Mouse (Mus musculus) forebrain, embryonic 11.5 days (tissue): ENCODE data around the gene Sept7. TPM values are rescaled to one million over a fixed set of nuclear protein-coding genes. Genes with fewer than 3 reads are reported as not detected.
A peak's percentile ranks its signal among the peaks of the same experiment; 100 is the strongest.

ENCODE experiments used
- ATAC-seq: fragments of 200-750 bp; cut with Nextera tagmentation; replicated peaks from 2 replicates; pipeline ENCODE4 v1.8.0; 2017; ENCODE audit warnings: moderate TSS enrichment; ENCODE audit not compliant: low FRiP score
- DNase-seq: peaks from one replicate; pipeline ENCODE4 v3.0.0-alpha.2; 2017; ENCODE audit warnings: low spot score
- H3K27ac ChIP-seq: fragments of 300-500 bp; sonication (generic); 2 replicates; pipeline ENCODE4 v1.5.1; 2014; ENCODE audit warnings: low read depth, low read length
- H3K27me3 ChIP-seq: fragments of 300-500 bp; sonication (generic); 2 replicates; pipeline ENCODE4 v1.6.1; 2014; ENCODE audit warnings: mild to moderate bottlenecking, low read length, mixed read lengths; ENCODE audit not compliant: control insufficient read depth, insufficient read depth
- H3K36me3 ChIP-seq: fragments of 300-500 bp; sonication (generic); 2 replicates; pipeline ENCODE4 v1.6.1; 2014; ENCODE audit warnings: mild to moderate bottlenecking, low read length, moderate library complexity, mixed read lengths; ENCODE audit not compliant: control insufficient read depth, insufficient read depth
- H3K4me1 ChIP-seq: fragments of 300-500 bp; sonication (generic); replicated peaks from 2 replicates; pipeline ENCODE4 v1.6.1; 2014; ENCODE audit warnings: low read length, mixed read lengths; ENCODE audit not compliant: control insufficient read depth, insufficient read depth
- H3K4me2 ChIP-seq: fragments of 300-500 bp; sonication (generic); 2 replicates; pipeline ENCODE4 v1.6.1; 2014; ENCODE audit warnings: low read depth, mild to moderate bottlenecking, low read length, moderate library complexity, mixed read lengths; ENCODE audit not compliant: severe bottlenecking
- H3K4me3 ChIP-seq: fragments of 300-500 bp; sonication (generic); 2 replicates; pipeline ENCODE4 v1.5.1; 2014; ENCODE audit warnings: low read depth, low read length
- H3K9ac ChIP-seq: fragments of 300-500 bp; sonication (generic); 2 replicates; pipeline ENCODE4 v1.6.1; 2014; ENCODE audit warnings: low read length
- H3K9me3 ChIP-seq: fragments of 300-500 bp; sonication (generic); 2 replicates; pipeline ENCODE4 v1.6.1; 2016; ENCODE audit warnings: low read length, mixed read lengths; ENCODE audit not compliant: control insufficient read depth
- WGBS: fragments of 180-500 bp; shearing (Covaris S2); extraction: QIAGEN DNeasy Blood & Tissue Kit; methylation state at CpG from one replicate; pipeline ENCODE4 v1.1.7; 2014; 5-methylcytosine and 5-hydroxymethylcytosine counted together
- polyA plus RNA-seq: library from polyadenylated mRNA; unstranded; fragments of >200 nt; fragmentation: Nextera tagmentation; extraction: Ambion mirVana; gene quantifications from 2 replicates; pipeline ENCODE4 v1.2.1, GENCODE M21; 2014

Gene Sept7
- 270 and 288 TPM in 2 replicates for polyA plus RNA-seq

DNA sequence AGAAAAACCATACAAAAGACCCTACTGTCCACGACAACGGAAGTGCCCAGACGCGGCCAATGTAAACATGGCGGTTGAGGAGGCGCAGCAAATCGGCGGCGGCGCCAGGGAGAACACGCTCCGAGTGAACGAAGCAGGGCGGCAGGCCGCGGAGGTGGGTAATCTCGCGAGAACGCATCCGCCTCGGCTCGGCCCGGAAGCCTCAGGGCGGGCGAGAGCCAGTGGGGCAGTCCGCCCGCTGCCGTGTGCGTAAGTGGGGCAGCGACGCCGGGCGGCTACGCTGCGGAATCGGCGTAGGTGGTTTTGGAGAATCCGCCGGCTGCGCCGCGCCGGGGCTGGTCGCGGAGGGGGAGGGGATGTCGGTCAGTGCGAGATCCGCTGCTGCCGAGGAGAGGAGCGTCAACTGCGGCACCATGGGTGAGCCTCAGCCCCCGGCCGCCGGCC, at the start of gene Sept7:
Gene Sept7 (plus strand): TSS at position 157 of the 444 bp plus-strand sequence.
- WGBS = under 1% methylated on average over 54 of the region's 54 CpGs
- H3K9me3 ChIP-seq = no peaks in the 10 kb centered on the region

DNA sequence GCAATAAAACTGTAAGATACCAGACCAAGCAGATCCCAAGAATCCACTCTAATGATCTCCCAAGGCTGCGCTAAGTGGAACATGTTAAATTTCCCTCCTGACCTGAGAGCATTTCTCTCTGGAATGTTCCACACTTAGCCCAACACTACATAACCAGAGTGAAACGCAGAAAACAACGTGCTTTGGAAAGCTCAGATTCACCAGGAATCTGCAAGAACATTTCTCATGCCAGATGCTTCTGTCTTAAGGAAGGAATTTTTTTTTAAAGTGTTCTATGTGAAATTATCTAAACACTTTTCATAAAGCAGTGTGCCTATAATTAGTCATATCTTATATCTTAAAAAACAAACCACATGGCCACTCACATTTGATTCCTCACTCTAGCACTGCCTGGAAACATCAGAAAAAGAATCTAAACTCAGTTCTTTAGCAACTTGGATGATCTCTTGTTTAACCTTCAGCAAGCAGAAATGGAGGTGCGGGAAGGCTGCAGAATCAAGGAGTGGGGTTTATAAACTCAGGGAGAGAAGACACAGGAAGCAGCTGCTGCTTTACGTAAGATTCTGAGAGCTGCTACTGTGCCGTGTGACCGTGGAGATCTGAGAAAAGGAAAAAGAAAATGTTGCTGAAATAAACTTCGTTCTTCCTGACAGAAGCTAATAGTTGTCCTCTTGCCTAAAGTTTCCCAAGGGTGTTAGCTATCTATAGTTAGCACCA, 44.0 kb upstream of the Sept7 start:
- Histone ChIP-seq H3K4me1 (no peaks in the 10 kb centered on the region), H3K27me3 (no peaks in the 10 kb centered on the region), H3K9me3 (no peaks in the 10 kb centered on the region), H3K36me3 (no peaks in the 10 kb centered on the region), H3K27ac (no peak overlapping the region), H3K4me2 (no peak overlapping the region), H3K9ac (no peak overlapping the region), H3K4me3 (no peak overlapping the region)
- WGBS = 90% methylated on average over 8 of the region's 8 CpGs
- no peak for ATAC-seq
- DNase-seq = no peak

More for the DNA sequence above, at the start of gene Sept7:
- peaks cover 7% of the 10 kb centered on the region; the same call in 1 of the 2 replicates for H3K4me1 ChIP-seq
- peak within 1 kb of the TSS; percentile 98 for H3K27ac ChIP-seq
- DNase-seq = peak; percentile 99
- H3K36me3 ChIP-seq = no peaks in the 10 kb centered on the region
- H3K4me3 ChIP-seq = peak within 1 kb of the TSS; percentile 96
- peak within 1 kb of the TSS; percentile 67 for H3K4me2 ChIP-seq
- ATAC-seq = peak; percentile 98
- H3K9ac ChIP-seq = peak within 1 kb of the TSS; percentile 95
- H3K27me3 ChIP-seq = no peaks in the 10 kb centered on the region

GRCm38 (mm10) chr9:25212309-25213163, 39.7 kb upstream of the Sept7 start:
- ATAC-seq (no peak), DNase-seq (no peak)
- WGBS = 69% methylated on average over 9 of the region's 9 CpGs
- H3K4me3 ChIP-seq = no peak overlapping the region
- H3K36me3 ChIP-seq = no peaks in the 10 kb centered on the region
- H3K4me1 ChIP-seq = no peaks in the 10 kb centered on the region
- H3K4me2 ChIP-seq = no peak overlapping the region
- H3K9ac ChIP-seq = no peak overlapping the region
- no peak overlapping the region for H3K27ac ChIP-seq
- H3K9me3 ChIP-seq = no peaks in the 10 kb centered on the region
- no peaks in the 10 kb centered on the region for H3K27me3 ChIP-seq

GRCm38 (mm10) chr9:25213164-25213557, 39.1 kb upstream of the Sept7 start:
- ATAC-seq (no peak), DNase-seq (no peak)
- no peak overlapping the region for H3K9ac ChIP-seq
- H3K36me3 ChIP-seq = no peaks in the 10 kb centered on the region
- no peaks in the 10 kb centered on the region for H3K9me3 ChIP-seq
- no peaks in the 10 kb centered on the region for H3K4me1 ChIP-seq
- no peak overlapping the region for H3K27ac ChIP-seq
- no peak overlapping the region for H3K4me2 ChIP-seq
- no peaks in the 10 kb centered on the region for H3K27me3 ChIP-seq
- H3K4me3 ChIP-seq = no peak overlapping the region

DNA sequence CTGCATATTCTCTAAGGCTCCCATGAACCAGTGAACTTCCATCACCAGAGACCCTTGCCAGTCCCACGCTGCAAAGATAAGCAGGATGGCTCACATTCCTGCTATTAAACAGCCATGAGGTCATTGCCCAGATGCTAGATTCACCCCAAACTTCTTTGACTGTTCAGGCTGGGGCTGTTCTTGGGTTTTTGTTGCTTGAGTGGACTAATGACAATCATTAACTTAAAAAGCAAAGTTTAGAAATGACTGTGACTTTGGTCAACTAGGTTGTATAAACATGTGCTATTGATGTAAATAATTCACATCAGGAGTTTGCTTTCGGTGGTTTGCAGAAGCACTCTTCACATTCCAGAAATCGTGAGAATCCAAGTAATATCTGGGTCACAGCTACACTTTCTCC, 36.8 kb upstream of the Sept7 start:
- Histone ChIP-seq H3K4me2 (no peak overlapping the region), H3K27ac (no peak overlapping the region), H3K4me1 (no peaks in the 10 kb centered on the region), H3K9ac (no peak overlapping the region), H3K9me3 (no peaks in the 10 kb centered on the region), H3K4me3 (no peak overlapping the region), H3K36me3 (no peaks in the 10 kb centered on the region), H3K27me3 (no peaks in the 10 kb centered on the region)
- WGBS = 70% methylated on average over 3 of the region's 3 CpGs
- no peak for ATAC-seq
- DNase-seq = no peak

DNA sequence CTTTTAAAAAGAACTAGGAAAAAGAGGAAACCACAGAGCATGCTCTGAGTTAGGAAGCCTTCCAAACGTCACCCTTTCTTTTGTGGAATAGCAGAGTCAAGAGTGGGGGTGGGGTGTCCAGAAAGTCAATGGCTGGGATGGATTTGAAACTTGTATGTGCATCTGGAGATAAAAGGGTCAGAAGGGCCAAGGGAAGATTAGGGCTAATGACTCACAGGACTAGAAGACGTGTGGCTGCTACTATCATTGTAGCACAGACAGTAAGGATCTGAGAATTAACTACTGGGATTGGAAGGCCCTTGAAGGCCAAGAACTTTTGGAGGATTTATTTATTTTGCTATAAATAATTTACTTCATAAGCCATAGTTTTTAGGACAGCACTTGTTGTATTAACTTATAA, 36.0 kb upstream of the Sept7 start:
- Histone ChIP-seq H3K9ac (no peak overlapping the region), H3K36me3 (no peaks in the 10 kb centered on the region), H3K4me2 (no peak overlapping the region), H3K4me3 (no peak overlapping the region), H3K27ac (no peak overlapping the region), H3K4me1 (no peaks in the 10 kb centered on the region), H3K27me3 (no peaks in the 10 kb centered on the region), H3K9me3 (no peaks in the 10 kb centered on the region)
- 36% methylated on average over 2 of the region's 2 CpGs for WGBS
- DNase-seq (no peak), ATAC-seq (no peak)

DNA sequence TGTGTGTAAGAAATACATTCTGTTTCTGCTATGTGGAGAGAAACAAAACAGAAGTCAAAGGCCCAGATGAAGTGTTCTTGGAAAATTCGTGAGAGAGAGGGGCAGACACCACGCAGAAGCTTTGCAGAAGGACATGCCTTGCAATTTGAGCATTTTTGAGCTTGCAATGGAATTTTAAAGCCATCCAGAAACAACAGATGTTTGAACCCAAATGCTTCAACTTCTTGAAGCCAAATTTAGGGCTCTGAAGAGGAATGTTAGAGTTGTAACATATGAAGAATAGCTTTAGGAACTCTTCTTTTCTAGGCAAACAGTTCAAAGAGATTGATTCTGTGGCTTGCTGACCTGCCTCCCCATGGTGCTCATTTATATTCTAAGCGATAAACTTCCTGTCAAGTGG, 33.3 kb upstream of the Sept7 start:
- ATAC-seq (no peak), DNase-seq (no peak)
- Histone ChIP-seq H3K4me1 (no peaks in the 10 kb centered on the region), H3K9ac (no peak overlapping the region), H3K9me3 (no peaks in the 10 kb centered on the region), H3K4me3 (no peak overlapping the region), H3K27ac (no peak overlapping the region), H3K27me3 (no peaks in the 10 kb centered on the region), H3K4me2 (no peak overlapping the region), H3K36me3 (no peaks in the 10 kb centered on the region)
- WGBS = 67% methylated on average over 3 of the region's 3 CpGs

DNA sequence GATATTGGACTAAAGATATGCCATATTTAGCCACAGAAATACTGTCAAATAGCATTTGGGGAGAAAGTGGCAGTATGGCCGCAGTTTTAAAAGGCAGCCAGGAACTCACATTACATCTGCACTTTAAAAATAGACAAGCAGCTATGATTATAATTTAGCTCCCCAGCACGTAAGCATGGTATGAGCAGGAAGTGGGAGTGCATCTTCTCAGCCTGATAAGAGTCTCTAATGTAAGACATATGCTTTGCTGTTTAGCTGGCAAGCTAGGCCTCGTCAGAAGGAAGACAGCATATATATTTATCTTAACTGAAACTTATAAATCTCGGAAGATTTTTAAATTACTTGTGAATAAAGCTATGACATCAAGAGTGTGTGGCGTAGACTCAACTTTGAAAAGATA, 32.4 kb upstream of the Sept7 start:
- no peak for DNase-seq
- H3K4me3 ChIP-seq = no peak overlapping the region

More for the DNA sequence above, 32.4 kb upstream of the Sept7 start:
- Histone ChIP-seq H3K4me1 (no peaks in the 10 kb centered on the region), H3K4me2 (no peak overlapping the region), H3K27me3 (no peaks in the 10 kb centered on the region), H3K9ac (no peak overlapping the region), H3K36me3 (no peaks in the 10 kb centered on the region), H3K27ac (no peak overlapping the region), H3K9me3 (no peaks in the 10 kb centered on the region)
- 85% methylated on average over 5 of the region's 5 CpGs for WGBS
- no peak for ATAC-seq
